8 mouse cellular contexts compared by ENCODE assay signal in the genomic region with DNA sequence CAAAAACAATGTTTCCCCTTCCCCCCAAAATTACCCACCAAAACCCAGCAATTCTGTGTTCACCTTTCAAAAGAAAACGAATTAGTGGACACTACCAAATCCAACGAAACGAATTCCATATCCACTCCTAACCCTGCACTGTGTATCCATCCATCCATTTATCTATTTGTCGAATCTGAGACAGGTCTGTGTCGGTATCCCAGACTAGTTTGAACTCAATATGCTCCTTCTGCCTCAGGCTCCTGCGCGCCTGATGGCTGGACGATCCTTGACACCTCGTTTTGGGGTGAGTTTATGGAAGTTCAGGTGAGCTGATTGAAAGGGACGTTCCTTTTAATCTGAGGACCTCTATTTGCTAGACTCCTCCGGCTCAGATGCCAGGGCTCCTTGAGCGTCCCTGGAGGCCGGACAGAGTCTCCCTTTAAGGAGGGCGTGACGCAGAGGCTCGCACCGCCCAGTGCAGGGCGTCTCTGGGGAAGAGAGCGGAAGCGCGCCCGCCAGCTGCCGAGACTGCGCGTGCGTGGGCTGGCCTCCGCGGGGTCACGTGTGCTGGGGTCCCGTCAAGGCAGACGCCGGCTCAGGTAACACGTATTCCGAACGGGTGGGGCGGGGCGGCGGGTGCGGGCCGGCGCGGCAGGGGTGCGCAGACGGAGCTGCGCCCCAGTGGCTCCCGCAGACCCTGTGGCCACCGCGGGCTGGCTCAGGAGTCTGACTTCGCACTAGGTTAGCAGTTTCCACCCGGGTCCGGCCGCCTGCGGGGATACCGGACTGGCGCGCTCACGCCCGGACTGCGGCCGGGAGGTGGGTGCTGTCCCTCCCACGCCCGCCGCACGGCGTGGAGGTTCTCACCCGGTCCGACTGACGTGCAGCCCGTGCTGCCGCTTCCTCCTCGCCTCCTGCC. TPM values are rescaled to one million over a fixed set of nuclear protein-coding genes. Genes with fewer than 3 reads are reported as not detected.
DNase-seq lines count a peak whose midpoint lies in the region; ATAC-seq and TF ChIP-seq lines count a peak whose summit lies in the region.

Gene Vps8, plus strand, starts transcription at position 474 of the 901 bp plus-strand sequence.

- DNase-seq in 3134 (ENCODE audit: extremely low read depth, insufficient read length, low spot score), result peak; percentile 99
- peak; percentile 95 to 96 for DNase-seq in adrenal gland, postnatal 36 days
- peak; percentile 93 to 94 for DNase-seq in heart, adult 2 months
- peak; percentile 92 to 93 for DNase-seq in kidney, adult 8-10 months
- peak; percentile 73 to 92 for DNase-seq in spleen, postnatal 10 days (ENCODE audit: low spot score in 2 of 2)

- 0 out of 2 replicates have a peak, but pooled peaks cover 8% of the 10 kb centered on the region for H3K4me1 ChIP-seq in embryonic facial prominence, embryonic 13.5 days
- H3K4me1 ChIP-seq in heart, adult 2 months (ENCODE audit: control insufficient read depth, insufficient read depth, low read length), result peaks cover 1% of the 10 kb centered on the region; the same call in 1 of the 2 replicates
- H3K4me1 ChIP-seq in limb, embryonic 13.5 days, result peaks cover 19% of the 10 kb centered on the region
- peaks cover 8% of the 10 kb centered on the region for H3K4me1 ChIP-seq in midbrain, embryonic 16.5 days (ENCODE audit: control insufficient read depth, insufficient read depth, low read length)

- H3K27me3 ChIP-seq in embryonic facial prominence, embryonic 13.5 days, result no peaks in the 10 kb centered on the region
- H3K27me3 ChIP-seq in heart, adult 2 months (ENCODE audit: control insufficient read depth, insufficient read depth, low read length), result no peaks in the 10 kb centered on the region
- H3K27me3 ChIP-seq in limb, embryonic 13.5 days, result no peaks in the 10 kb centered on the region
- H3K27me3 ChIP-seq in midbrain, embryonic 16.5 days (ENCODE audit: control insufficient read depth, insufficient read depth, low read depth, low read length), result no peaks in the 10 kb centered on the region

- no peak for TF ChIP-seq EP300 in heart, adult 2 months (IDR thresholded peaks at IDR 0.05; ENCODE audit: insufficient read depth, low read depth, low read length)

- peak; percentile 95 for ATAC-seq in embryonic facial prominence, embryonic 13.5 days (ENCODE audit: insufficient number of reproducible peaks, insufficient read depth, low FRiP score, low TSS enrichment, low read depth)
- ATAC-seq in limb, embryonic 13.5 days (ENCODE audit: low FRiP score, low read depth), result peak; percentile 94
- peak; percentile 97 for ATAC-seq in midbrain, embryonic 16.5 days

- peak; percentile 69 for TF ChIP-seq POLR2A in heart, adult 2 months (IDR thresholded peaks at IDR 0.05; ENCODE audit: insufficient read depth, low read depth, low read length)

- peak; percentile 37 for TF ChIP-seq CTCF in heart, adult 2 months (IDR thresholded peaks at IDR 0.05)

- H3K4me3 ChIP-seq in embryonic facial prominence, embryonic 13.5 days, result peak within 1 kb of the TSS; percentile 82
- peak within 1 kb of the TSS; percentile 93 for H3K4me3 ChIP-seq in heart, adult 2 months
- peak within 1 kb of the TSS; percentile 84 for H3K4me3 ChIP-seq in limb, embryonic 13.5 days
- H3K4me3 ChIP-seq in midbrain, embryonic 16.5 days (ENCODE audit: low read depth, low read length), result peak within 1 kb of the TSS; percentile 95

- H3K4me2 ChIP-seq in embryonic facial prominence, embryonic 13.5 days, result peak within 1 kb of the TSS; percentile 83
- peak within 1 kb of the TSS; percentile 73 for H3K4me2 ChIP-seq in limb, embryonic 13.5 days (replicated peaks)
- H3K4me2 ChIP-seq in midbrain, embryonic 16.5 days (ENCODE audit: low read length), result peak within 1 kb of the TSS; percentile 77

- H3K79me2 ChIP-seq in heart, adult 2 months (replicated peaks; ENCODE audit: control insufficient read depth, insufficient read depth, low read length), result no peaks in the 10 kb centered on the region; the same call in 1 of the 2 replicates

- no peaks in the 10 kb centered on the region for H3K9me3 ChIP-seq in embryonic facial prominence, embryonic 13.5 days
- H3K9me3 ChIP-seq in limb, embryonic 13.5 days, result no peaks in the 10 kb centered on the region
- H3K9me3 ChIP-seq in midbrain, embryonic 16.5 days (replicated peaks; ENCODE audit: control insufficient read depth, low read length, poor library complexity, severe bottlenecking), result no peaks in the 10 kb centered on the region

- H3K36me3 ChIP-seq in embryonic facial prominence, embryonic 13.5 days, result no peaks in the 10 kb centered on the region
- no peaks in the 10 kb centered on the region for H3K36me3 ChIP-seq in heart, adult 2 months (ENCODE audit: control insufficient read depth, insufficient read depth, low read length)
- no peaks in the 10 kb centered on the region for H3K36me3 ChIP-seq in limb, embryonic 13.5 days
- H3K36me3 ChIP-seq in midbrain, embryonic 16.5 days (ENCODE audit: control insufficient read depth, insufficient read depth, low read length), result no peaks in the 10 kb centered on the region

- peak within 1 kb of the TSS; percentile 92 for H3K27ac ChIP-seq in embryonic facial prominence, embryonic 13.5 days
- H3K27ac ChIP-seq in heart, adult 2 months, result peak within 1 kb of the TSS; percentile 91
- peak within 1 kb of the TSS; percentile 93 for H3K27ac ChIP-seq in limb, embryonic 13.5 days
- peak within 1 kb of the TSS; percentile 77 for H3K27ac ChIP-seq in midbrain, embryonic 16.5 days (ENCODE audit: low read length)

- under 1% methylated on average over 71 of the region's 71 CpGs for WGBS in embryonic facial prominence, embryonic 13.5 days
- 2% methylated on average over 63 of the region's 71 CpGs for WGBS in heart, adult 2 months
- WGBS in limb, embryonic 13.5 days, result under 1% methylated on average over 69 of the region's 71 CpGs
- under 1% methylated on average over 67 of the region's 71 CpGs for WGBS in midbrain, embryonic 16.5 days

- H3K9ac ChIP-seq in embryonic facial prominence, embryonic 13.5 days, result peak within 1 kb of the TSS; percentile 94
- H3K9ac ChIP-seq in heart, adult 2 months (ENCODE audit: low read depth, low read length), result peak within 1 kb of the TSS; percentile 92
- H3K9ac ChIP-seq in limb, embryonic 13.5 days, result peak within 1 kb of the TSS; percentile 85
- H3K9ac ChIP-seq in midbrain, embryonic 16.5 days (ENCODE audit: low read depth, low read length), result peak within 1 kb of the TSS; percentile 92

- intact Hi-C loops in heart, adult 2 months (cut with DNase I), result loop anchor here (10.0 kb wide), 2 partner anchors 592 to 842 kb away; partner anchors contain the start of gene Tra2b

RNA-seq across cellular contexts. Expression of gene Vps8, which starts in this region (rescaled TPM):
- 10 to 100 TPM; 23.6 to 24.4 TPM for total RNA-seq in adrenal gland, postnatal 36 days (2021)
- 10.7 and 13.6 TPM in 2 replicates for polyA plus RNA-seq in embryonic facial prominence, embryonic 13.5 days (2015; fragmentation: Nextera tagmentation; extraction: Ambion mirVana)
- total RNA-seq in heart, adult 2 months (2021), result 10 to 100 TPM; 24.1 to 25.5 TPM
- polyA plus RNA-seq in heart, adult 2 months (2012; rRNA removed), result 14.0 and 20.9 TPM in 2 replicates
- polyA plus RNA-seq in limb, embryonic 13.5 days (2015; fragmentation: Nextera tagmentation; extraction: Ambion mirVana), result 11.7 and 14.3 TPM in 2 replicates
- 41.2 and 44.1 TPM in 2 replicates for polyA plus RNA-seq in midbrain, embryonic 16.5 days (2015; fragmentation: Nextera tagmentation; extraction: Ambion mirVana)

Comparison
In these comparisons a context has a peak if more than half of its experiments do, and no peak if none do; other contexts are left out.
1. Peak in every context shown above with its lines: DNase-seq, ATAC-seq, H3K4me3 ChIP-seq and H3K27ac ChIP-seq.